Mouse (Mus musculus) embryonic facial prominence, embryonic 13.5 days (tissue): ENCODE measurements at regions not wholly inside any gene's neighbourhood (a gene's known extent, or its start where the extent isn't known, plus 50 kb on each side); places are given as distances from the start of the nearest gene placed in this dataset.

Experiments
- ATAC-seq: fragments of 200-750 bp; cut with Nextera tagmentation; 2 replicates; pipeline ENCODE4 v1.8.0; 2017; ENCODE audit warnings: low read depth; ENCODE audit not compliant: insufficient number of reproducible peaks, insufficient read depth, low FRiP score, low TSS enrichment
- H3K27ac ChIP-seq: fragments of 300-500 bp; sonication (generic); 2 replicates; pipeline ENCODE4 v1.5.1; 2015; ENCODE audit warnings: moderate library complexity, mild to moderate bottlenecking, inconsistent platforms
- H3K27me3 ChIP-seq: fragments of 300-500 bp; sonication (generic); 2 replicates; pipeline ENCODE4 v1.6.1; 2015; ENCODE audit warnings: mild to moderate bottlenecking, inconsistent platforms
- H3K36me3 ChIP-seq: fragments of 300-500 bp; sonication (generic); 2 replicates; pipeline ENCODE4 v1.6.1; 2015; ENCODE audit warnings: mild to moderate bottlenecking, inconsistent platforms
- H3K4me1 ChIP-seq: fragments of 300-500 bp; sonication (generic); 2 replicates; pipeline ENCODE4 v1.6.1; 2015; ENCODE audit warnings: inconsistent platforms
- H3K4me2 ChIP-seq: fragments of 300-500 bp; sonication (generic); 2 replicates; pipeline ENCODE4 v1.6.1; 2015; ENCODE audit warnings: moderate library complexity, mild to moderate bottlenecking, inconsistent platforms
- H3K4me3 ChIP-seq: fragments of 300-500 bp; sonication (generic); 2 replicates; pipeline ENCODE4 v1.5.1; 2015; ENCODE audit warnings: mild to moderate bottlenecking, inconsistent platforms
- H3K9ac ChIP-seq: fragments of 300-500 bp; sonication (generic); 2 replicates; pipeline ENCODE4 v1.6.1; 2015; ENCODE audit warnings: mild to moderate bottlenecking, inconsistent platforms
- H3K9me3 ChIP-seq: fragments of 300-500 bp; sonication (generic); 2 replicates; pipeline ENCODE4 v1.6.1; 2016; ENCODE audit warnings: inconsistent platforms
- WGBS: fragments of 180-500 bp; shearing (Covaris S2); methylation state at CpG from one replicate; pipeline ENCODE4 v1.1.7; 2015; ENCODE audit warnings: mixed read lengths; 5-methylcytosine and 5-hydroxymethylcytosine counted together

- Histone ChIP-seq H3K4me1 (no peaks in the 10 kb centered on the region), H3K9ac (no peak overlapping the region), H3K27ac (no peak overlapping the region), H3K4me2 (no peak overlapping the region), H3K27me3 (no peaks in the 10 kb centered on the region), H3K4me3 (no peak overlapping the region), H3K9me3 (no peaks in the 10 kb centered on the region), H3K36me3 (no peaks in the 10 kb centered on the region)
- 73% methylated on average over 7 of the region's 7 CpGs for WGBS
- no peak for ATAC-seq
Observed at GRCm38 (mm10) chr3:9916538-9917106, 171.3 kb upstream of the Gm9833 start.

DNA sequence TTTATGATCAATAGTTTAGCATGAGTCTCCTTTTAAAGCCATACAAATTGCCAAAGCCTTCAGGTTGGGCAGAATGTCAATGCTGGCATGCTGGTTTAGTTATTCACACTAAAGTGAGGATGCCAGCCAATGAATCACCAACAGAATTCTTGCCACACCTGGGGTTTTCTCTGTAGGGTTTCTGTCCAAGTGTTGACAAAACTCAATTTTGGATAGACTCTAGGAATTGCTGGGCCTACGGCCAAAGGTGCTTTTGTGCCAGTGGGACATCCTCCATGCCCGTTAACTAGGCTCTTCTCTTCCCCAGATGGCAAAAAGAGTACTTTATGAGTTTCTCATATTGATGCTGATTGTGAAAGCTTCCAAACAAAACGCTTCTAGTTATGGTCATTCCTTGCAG is 167.6 kb upstream of the Gm9833 start:
- Histone ChIP-seq H3K36me3 (no peaks in the 10 kb centered on the region), H3K4me1 (no peaks in the 10 kb centered on the region), H3K27ac (no peak overlapping the region), H3K4me3 (no peak overlapping the region), H3K27me3 (no peaks in the 10 kb centered on the region), H3K9me3 (no peaks in the 10 kb centered on the region), H3K4me2 (no peak overlapping the region), H3K9ac (no peak overlapping the region)
- WGBS, result 90% methylated on average over 3 of the region's 3 CpGs
- ATAC-seq, result no peak

GRCm38 (mm10) chr3:9921730-9922129 is 166.2 kb upstream of the Gm9833 start:
- no peak overlapping the region for H3K27ac ChIP-seq
- H3K36me3 ChIP-seq, result no peaks in the 10 kb centered on the region
- no peak overlapping the region for H3K9ac ChIP-seq
- no peaks in the 10 kb centered on the region for H3K4me1 ChIP-seq
- H3K4me2 ChIP-seq, result no peak overlapping the region
- no peaks in the 10 kb centered on the region for H3K9me3 ChIP-seq
- 83% methylated on average over 1 of the region's 1 CpGs for WGBS
- H3K4me3 ChIP-seq, result no peak overlapping the region
- ATAC-seq, result no peak
- no peaks in the 10 kb centered on the region for H3K27me3 ChIP-seq

GRCm38 (mm10) chr3:9922541-9923046 is 165.3 kb upstream of the Gm9833 start:
- Histone ChIP-seq H3K4me1 (no peaks in the 10 kb centered on the region), H3K27me3 (no peaks in the 10 kb centered on the region), H3K9ac (no peak overlapping the region), H3K36me3 (no peaks in the 10 kb centered on the region), H3K4me3 (no peak overlapping the region), H3K27ac (no peak overlapping the region), H3K9me3 (no peaks in the 10 kb centered on the region), H3K4me2 (no peak overlapping the region)
- ATAC-seq, result no peak
- 89% methylated on average over 10 of the region's 10 CpGs for WGBS

GRCm38 (mm10) chr3:9924630-9925029 is 163.3 kb upstream of the Gm9833 start:
- WGBS, result 87% methylated on average over 1 of the region's 1 CpGs
- no peak overlapping the region for H3K4me3 ChIP-seq
- H3K9ac ChIP-seq, result no peak overlapping the region
- H3K36me3 ChIP-seq, result no peaks in the 10 kb centered on the region
- H3K4me2 ChIP-seq, result no peak overlapping the region
- H3K27ac ChIP-seq, result no peak overlapping the region
- H3K27me3 ChIP-seq, result no peaks in the 10 kb centered on the region
- no peaks in the 10 kb centered on the region for H3K9me3 ChIP-seq
- no peaks in the 10 kb centered on the region for H3K4me1 ChIP-seq
- no peak for ATAC-seq

DNA sequence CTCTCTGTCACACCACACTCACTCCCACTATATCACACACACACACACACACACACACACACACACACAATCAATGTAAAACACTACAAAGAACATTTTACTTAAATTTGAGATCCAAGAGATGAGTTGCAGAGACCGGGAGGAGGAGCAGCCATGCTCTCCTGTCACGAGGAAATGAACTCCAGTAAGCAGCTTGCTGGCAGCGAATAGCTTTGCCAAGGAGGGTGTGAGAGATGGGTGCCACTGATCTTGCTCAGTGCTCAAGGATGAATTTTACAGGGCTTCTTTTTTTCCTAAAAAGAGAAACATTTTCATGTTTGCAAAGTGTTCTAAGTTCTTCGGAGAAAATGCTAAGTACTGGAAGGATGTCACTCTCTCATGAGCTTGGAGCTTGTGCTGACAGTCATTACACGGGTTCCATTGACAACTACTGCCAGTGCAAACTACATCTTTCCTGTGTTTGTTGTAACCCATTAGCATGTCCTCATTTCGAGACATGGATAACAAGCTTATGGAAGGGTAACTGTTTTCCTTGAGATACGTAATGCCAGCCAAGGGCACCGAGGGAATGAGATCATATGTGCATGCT is 151.0 kb upstream of the Gm9833 start:
- WGBS, result 73% methylated on average over 8 of the region's 8 CpGs
- Histone ChIP-seq H3K27me3 (no peaks in the 10 kb centered on the region), H3K27ac (no peak overlapping the region), H3K4me1 (no peaks in the 10 kb centered on the region), H3K4me3 (no peak overlapping the region), H3K4me2 (no peak overlapping the region), H3K9ac (no peak overlapping the region), H3K36me3 (no peaks in the 10 kb centered on the region), H3K9me3 (no peaks in the 10 kb centered on the region)
- no peak for ATAC-seq

GRCm38 (mm10) chr3:9938651-9939050 is 149.3 kb upstream of the Gm9833 start:
- Histone ChIP-seq H3K36me3 (no peaks in the 10 kb centered on the region), H3K4me2 (no peak overlapping the region), H3K9me3 (no peaks in the 10 kb centered on the region), H3K27me3 (peaks cover 4% of the 10 kb centered on the region; the same call in 1 of the 2 replicates), H3K27ac (no peak overlapping the region), H3K9ac (no peak overlapping the region), H3K4me3 (no peak overlapping the region), H3K4me1 (no peaks in the 10 kb centered on the region)
- ATAC-seq, result no peak
- WGBS, result 24% methylated on average over 1 of the region's 1 CpGs

- WGBS, result 93% methylated on average over 5 of the region's 5 CpGs
Observed at GRCm38 (mm10) chr3:9942631-9943030, 145.3 kb upstream of the Gm9833 start.

DNA sequence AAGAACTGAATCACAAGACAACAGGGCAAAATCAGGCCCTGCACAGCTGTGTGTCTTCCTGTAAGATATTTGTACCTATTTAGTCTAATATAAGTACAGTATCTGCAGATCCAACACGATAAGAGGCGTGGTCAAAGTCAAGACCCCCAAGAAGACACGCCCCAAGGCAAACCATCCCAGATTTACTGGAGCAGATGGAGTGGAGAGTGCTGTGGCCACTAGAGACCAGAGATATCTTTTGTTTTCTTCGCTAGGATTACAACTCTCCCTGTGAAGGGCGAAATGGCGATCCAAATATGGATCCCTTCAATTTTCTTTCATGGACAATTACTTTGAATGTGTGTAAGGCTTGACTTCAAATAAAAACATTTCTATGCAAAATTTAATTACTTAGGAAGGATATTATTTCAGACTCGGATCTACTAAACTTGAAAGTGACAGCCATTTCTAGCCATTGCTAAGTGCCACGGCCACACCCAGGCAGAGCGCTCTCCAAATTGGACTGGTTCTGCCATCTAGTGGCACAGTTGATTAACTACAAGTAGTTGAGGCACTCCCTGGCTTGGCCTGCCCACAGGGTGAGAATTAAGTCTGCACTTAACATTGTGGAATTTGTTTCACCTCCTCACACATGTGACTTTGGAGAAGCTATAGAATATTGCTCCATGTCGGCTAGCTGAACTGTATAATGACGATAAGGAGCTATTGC is 140.4 kb upstream of the Gm9833 start:
- Histone ChIP-seq H3K27me3 (peaks cover 4% of the 10 kb centered on the region; the same call in 1 of the 2 replicates), H3K4me1 (no peaks in the 10 kb centered on the region), H3K4me3 (no peak overlapping the region), H3K9ac (no peak overlapping the region), H3K36me3 (no peaks in the 10 kb centered on the region), H3K9me3 (no peaks in the 10 kb centered on the region), H3K27ac (no peak overlapping the region), H3K4me2 (no peak overlapping the region)
- ATAC-seq, result no peak
- WGBS, result 51% methylated on average over 11 of the region's 11 CpGs

More at GRCm38 (mm10) chr3:9942631-9943030, 145.3 kb upstream of the Gm9833 start:
- Histone ChIP-seq H3K4me1 (no peaks in the 10 kb centered on the region), H3K4me2 (no peak overlapping the region), H3K9ac (no peak overlapping the region), H3K27ac (no peak overlapping the region), H3K4me3 (no peak overlapping the region), H3K27me3 (peaks cover 4% of the 10 kb centered on the region; the same call in 1 of the 2 replicates), H3K9me3 (no peaks in the 10 kb centered on the region), H3K36me3 (no peaks in the 10 kb centered on the region)
- no peak for ATAC-seq

DNA sequence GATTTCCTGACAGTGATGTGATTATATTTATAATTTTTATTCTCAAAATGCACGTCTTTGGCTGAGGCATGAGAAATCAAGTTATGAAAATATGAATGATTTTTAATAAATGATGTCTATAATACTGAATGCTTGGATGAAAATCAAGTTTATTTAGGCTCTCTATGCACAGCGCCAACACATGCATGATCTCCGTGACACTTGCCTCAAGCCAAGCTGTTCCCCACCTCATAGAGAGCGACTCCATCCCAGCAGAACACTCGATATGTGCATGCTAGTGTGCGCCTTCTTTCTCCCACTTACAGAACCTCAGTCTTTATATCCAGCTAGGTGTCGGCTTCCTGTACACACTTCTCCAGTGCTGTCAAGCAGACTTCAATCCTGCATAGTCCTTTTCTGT is 139.8 kb upstream of the Gm9833 start:
- no peak for ATAC-seq
- no peaks in the 10 kb centered on the region for H3K9me3 ChIP-seq
- H3K36me3 ChIP-seq, result no peaks in the 10 kb centered on the region
- H3K4me1 ChIP-seq, result no peaks in the 10 kb centered on the region
- H3K4me3 ChIP-seq, result no peak overlapping the region
- WGBS, result 70% methylated on average over 7 of the region's 7 CpGs
- H3K4me2 ChIP-seq, result no peak overlapping the region
- no peak overlapping the region for H3K27ac ChIP-seq
- no peak overlapping the region for H3K9ac ChIP-seq
- H3K27me3 ChIP-seq, result peaks cover 3% of the 10 kb centered on the region; the same call in 1 of the 2 replicates

DNA sequence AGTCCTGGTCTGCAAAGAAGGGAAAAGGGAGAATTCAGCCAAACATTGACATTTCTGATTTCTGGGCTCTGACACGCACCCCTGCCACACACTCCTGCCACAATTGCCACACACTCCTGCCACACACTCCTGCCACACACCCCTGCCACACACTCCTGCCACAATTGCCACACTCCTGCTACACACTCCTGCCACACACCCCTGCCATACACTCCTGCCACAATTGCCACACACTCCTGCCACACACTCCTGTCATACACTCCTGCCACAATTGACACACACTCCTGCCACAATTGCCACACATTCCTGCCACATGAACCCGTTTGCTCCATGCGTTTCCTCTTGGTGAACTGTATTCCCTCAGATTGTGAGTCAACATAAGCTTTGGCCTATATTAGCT is 130.0 kb upstream of the Gm9833 start:
- Histone ChIP-seq H3K36me3 (no peaks in the 10 kb centered on the region), H3K27me3 (no peaks in the 10 kb centered on the region), H3K9ac (no peak overlapping the region), H3K4me1 (no peaks in the 10 kb centered on the region), H3K9me3 (no peaks in the 10 kb centered on the region), H3K4me3 (no peak overlapping the region), H3K27ac (no peak overlapping the region), H3K4me2 (no peak overlapping the region)
- WGBS, result 87% methylated on average over 3 of the region's 3 CpGs
- no peak for ATAC-seq
